32 mouse cellular contexts compared by ENCODE assay signal in the genomic region with DNA sequence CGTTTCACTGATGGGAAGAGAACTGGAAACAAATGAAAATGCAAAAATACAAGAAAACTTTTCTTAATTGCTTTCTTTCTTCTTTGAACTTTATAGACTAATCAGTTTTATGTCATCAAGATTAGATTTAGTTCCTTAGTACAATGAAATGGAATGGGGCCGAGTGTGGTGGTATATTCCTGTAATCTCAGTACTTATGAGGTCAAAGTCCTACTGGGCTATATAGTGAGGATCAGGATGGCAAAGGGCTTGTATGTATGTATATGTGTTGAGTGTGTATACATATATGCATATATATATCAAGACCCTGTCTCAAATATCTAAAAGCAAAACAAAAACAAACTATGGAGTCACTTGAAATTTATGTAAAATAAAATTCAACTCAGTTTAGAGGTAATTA.
"Had no signal": no experiment of that assay in that cellular context is flagged by ENCODE, and none has a peak within 500 bp of the region (broad histone marks: within the 10 kb centered on the region; RNA-seq: fewer than 3 reads in every experiment).

No protein-coding gene starts in this region.

- DNase-seq: left cerebral cortex, postnatal 4 days; liver; liver, embryonic 13.5 days; liver, postnatal 0 days; lung, adult 18-20 months; lung, adult 2 months; lung, embryonic 14.5 days; lung, postnatal 10 days; lung, postnatal 14 days; lung, postnatal 36 days; lung, postnatal 4 days; midbrain, embryonic 14.5 days had no signal

- H3K4me1 ChIP-seq: limb, embryonic 10.5 days; limb, embryonic 12.5 days; limb, embryonic 13.5 days; limb, embryonic 15.5 days; liver, embryonic 12.5 days; liver, embryonic 13.5 days; liver, embryonic 15.5 days; lung, embryonic 15.5 days; midbrain, embryonic 10.5 days; midbrain, embryonic 12.5 days; neural tube, embryonic 12.5 days had no signal

- H3K9ac ChIP-seq: limb, embryonic 12.5 days; limb, embryonic 13.5 days; limb, embryonic 15.5 days; liver, embryonic 12.5 days; liver, embryonic 13.5 days; liver, embryonic 14.5 days; liver, embryonic 15.5 days; liver, postnatal 0 days; lung, embryonic 14.5 days; lung, embryonic 15.5 days; midbrain, embryonic 12.5 days; midbrain, embryonic 13.5 days; midbrain, embryonic 15.5 days; neural tube, embryonic 12.5 days had no signal

- H3K4me2 ChIP-seq: limb, embryonic 12.5 days; limb, embryonic 13.5 days; limb, embryonic 15.5 days; liver, embryonic 11.5 days; liver, embryonic 12.5 days; liver, embryonic 13.5 days; liver, embryonic 15.5 days; lung, embryonic 14.5 days; lung, embryonic 15.5 days; midbrain, embryonic 11.5 days; midbrain, embryonic 12.5 days; midbrain, embryonic 13.5 days; midbrain, embryonic 15.5 days; neural tube, embryonic 12.5 days had no signal

- H3K27me3 ChIP-seq: limb, embryonic 12.5 days; limb, embryonic 13.5 days; limb, embryonic 15.5 days; liver, embryonic 12.5 days; liver, embryonic 13.5 days; liver, embryonic 15.5 days; lung, embryonic 15.5 days; megakaryocyte, embryonic 14.5 days; midbrain, embryonic 12.5 days; midbrain, embryonic 13.5 days; midbrain, embryonic 15.5 days; neural tube, embryonic 12.5 days had no signal

- H3K9me3 ChIP-seq: limb, embryonic 10.5 days; limb, embryonic 12.5 days; limb, embryonic 13.5 days; limb, embryonic 15.5 days; liver, embryonic 12.5 days; liver, embryonic 13.5 days; liver, embryonic 15.5 days; lung, embryonic 15.5 days; megakaryocyte, embryonic 14.5 days; midbrain, embryonic 10.5 days; midbrain, embryonic 12.5 days; midbrain, embryonic 13.5 days; midbrain, embryonic 15.5 days; neural tube, embryonic 12.5 days had no signal

- H3K27ac ChIP-seq: limb, embryonic 10.5 days; limb, embryonic 12.5 days; limb, embryonic 13.5 days; limb, embryonic 15.5 days; liver, embryonic 12.5 days; liver, embryonic 13.5 days; liver, embryonic 14.5 days; liver, embryonic 15.5 days; lung, embryonic 15.5 days; macrophage; midbrain, embryonic 10.5 days; midbrain, embryonic 12.5 days; midbrain, embryonic 13.5 days; midbrain, embryonic 15.5 days; neural tube, embryonic 12.5 days had no signal

- ATAC-seq: liver, embryonic 12.5 days; liver, postnatal 0 days; lung, postnatal 0 days; midbrain, embryonic 13.5 days; midbrain, embryonic 15.5 days; midbrain, embryonic 16.5 days had no signal

- H3K4me3 ChIP-seq: limb, embryonic 10.5 days; limb, embryonic 12.5 days; limb, embryonic 13.5 days; limb, embryonic 15.5 days; liver, embryonic 12.5 days; liver, embryonic 13.5 days; liver, embryonic 15.5 days; lung, embryonic 15.5 days; megakaryocyte, embryonic 14.5 days; midbrain, embryonic 10.5 days; midbrain, embryonic 12.5 days; midbrain, embryonic 13.5 days; midbrain, embryonic 15.5 days; myocyte; neural tube, embryonic 12.5 days had no signal
